ENCODE assay signal across 13 mouse cellular contexts in the genomic region with DNA sequence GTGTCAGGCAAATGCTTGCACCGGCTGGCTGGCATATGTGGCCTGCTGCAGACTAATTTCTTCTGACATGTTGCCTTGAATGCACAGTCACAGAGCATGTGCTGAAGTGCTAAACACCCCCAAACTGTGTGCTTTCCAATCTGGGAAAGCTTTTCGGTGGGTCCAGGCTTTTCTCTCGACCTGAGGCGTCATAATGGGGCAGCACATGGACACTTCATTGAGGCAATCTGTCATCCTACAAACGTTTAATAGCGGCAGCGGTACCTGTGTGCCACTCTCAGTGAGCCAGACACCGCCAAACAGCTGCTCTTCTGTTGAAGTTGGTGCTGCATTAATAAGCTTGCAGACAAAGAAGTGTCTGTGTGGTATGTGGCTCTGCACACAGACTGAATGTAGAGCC.
DNase-seq lines count a peak whose midpoint lies in the region; ATAC-seq lines count a peak whose summit lies in the region.
"Had no signal": no experiment of that assay in that cellular context is flagged by ENCODE, and none has a peak within 500 bp of the region (broad histone marks: within the 10 kb centered on the region; RNA-seq: fewer than 3 reads in every experiment).

No protein-coding gene starts in this region.

- 39% methylated on average over 8 of the region's 8 CpGs for WGBS in hindbrain, embryonic 14.5 days
- whole genome bisulfite sequencing in neural tube, embryonic 12.5 days, result 65% methylated on average over 8 of the region's 8 CpGs

- intact Hi-C loops in left cerebral cortex, postnatal 4 days (cut with DNase I), result no loop called here
- intact Hi-C loops in left cerebral cortex, postnatal 10 days (cut with DNase I), result loop anchor here (10.0 kb wide), 2 partner anchors 112 to 282 kb away; no protein-coding TSS in a partner anchor

- no peaks in the 10 kb centered on the region for H3K9me3 ChIP-seq in hindbrain, embryonic 14.5 days (ENCODE audit: control insufficient read depth, low read length)
- no peaks in the 10 kb centered on the region for H3K9me3 ChIP-seq in neural tube, embryonic 12.5 days
- H3K9me3 ChIP-seq: embryonic facial prominence, embryonic 12.5 days; limb, embryonic 13.5 days had no signal

- peak; percentile 74 for ATAC-seq in hindbrain, embryonic 14.5 days (ENCODE audit: low FRiP score)
- peak; percentile 73 for ATAC-seq in neural tube, embryonic 12.5 days (ENCODE audit: low FRiP score, low read depth)
- ATAC-seq in erythroid progenitor cell, adult 5-6 weeks (replicated peaks; ENCODE audit: low FRiP score, poor library complexity, severe bottlenecking), result no peak
- ATAC-seq: lung, postnatal 0 days had no signal

- no peaks in the 10 kb centered on the region for H3K4me1 ChIP-seq in hindbrain, embryonic 14.5 days (replicated peaks; ENCODE audit: control insufficient read depth, insufficient read depth, low read length)
- H3K4me1 ChIP-seq in neural tube, embryonic 12.5 days, result no peaks in the 10 kb centered on the region
- H3K4me1 ChIP-seq: embryonic facial prominence, embryonic 12.5 days; limb, embryonic 13.5 days had no signal

- no peak overlapping the region for H3K4me3 ChIP-seq in hindbrain, embryonic 14.5 days (replicated peaks; ENCODE audit: low read length)
- no peak overlapping the region for H3K4me3 ChIP-seq in neural tube, embryonic 12.5 days
- H3K4me3 ChIP-seq: embryonic facial prominence, embryonic 12.5 days; limb, embryonic 13.5 days had no signal

- H3K27me3 ChIP-seq in hindbrain, embryonic 14.5 days (ENCODE audit: control insufficient read depth, insufficient read depth, low read length), result no peaks in the 10 kb centered on the region
- H3K27me3 ChIP-seq in neural tube, embryonic 12.5 days (replicated peaks), result no peaks in the 10 kb centered on the region
- H3K27me3 ChIP-seq: embryonic facial prominence, embryonic 12.5 days; limb, embryonic 13.5 days had no signal

- peak; percentile 77 to 84 for DNase-seq in cerebellum, postnatal 10 days
- DNase-seq in cerebellum, adult 11-12 months, result no peak
- peak; percentile 78 for DNase-seq in left cerebral cortex, postnatal 4 days
- DNase-seq in left cerebral cortex, postnatal 10 days (ENCODE audit: extremely low spot score in 1 of 2, low spot score in 2 of 2), result no peak
- DNase-seq in hindbrain, embryonic 14.5 days (ENCODE audit: low spot score), result peak; percentile 45
- DNase-seq in spleen, postnatal 4 days (ENCODE audit: low spot score in 2 of 2), result no peak
- DNase-seq: gastrocnemius, postnatal 14 days; kidney, postnatal 10 days had no signal

- no peak overlapping the region; the same call in 1 of the 2 replicates for H3K4me2 ChIP-seq in hindbrain, embryonic 14.5 days (replicated peaks)
- H3K4me2 ChIP-seq in neural tube, embryonic 12.5 days (replicated peaks), result no peak overlapping the region
- H3K4me2 ChIP-seq: embryonic facial prominence, embryonic 12.5 days; limb, embryonic 13.5 days had no signal

- H3K27ac ChIP-seq in hindbrain, embryonic 14.5 days, result peak overlapping the region; percentile 64
- no peak overlapping the region for H3K27ac ChIP-seq in neural tube, embryonic 12.5 days
- H3K27ac ChIP-seq: embryonic facial prominence, embryonic 12.5 days; limb, embryonic 13.5 days had no signal

- no peak overlapping the region for H3K9ac ChIP-seq in hindbrain, embryonic 14.5 days
- H3K9ac ChIP-seq in neural tube, embryonic 12.5 days, result no peak overlapping the region
- H3K9ac ChIP-seq: embryonic facial prominence, embryonic 12.5 days; limb, embryonic 13.5 days had no signal

- no peaks in the 10 kb centered on the region for H3K36me3 ChIP-seq in hindbrain, embryonic 14.5 days (replicated peaks; ENCODE audit: control insufficient read depth, insufficient read depth)
- H3K36me3 ChIP-seq in neural tube, embryonic 12.5 days, result no peaks in the 10 kb centered on the region
- H3K36me3 ChIP-seq: embryonic facial prominence, embryonic 12.5 days; limb, embryonic 13.5 days had no signal

Comparison
In these comparisons a context has a peak if more than half of its experiments do, and no peak if none do; other contexts are left out.
1. DNase-seq: peak in cerebellum, postnatal 10 days (2 of 2), left cerebral cortex, postnatal 4 days (single experiment) and hindbrain, embryonic 14.5 days (single experiment); none in cerebellum, adult 11-12 months (single experiment), left cerebral cortex, postnatal 10 days (0 of 2) and spleen, postnatal 4 days (0 of 2).